Mouse (Mus musculus) C3H10T1/2 (cell line): ENCODE data around the gene Ptrh2. TPM values are rescaled to one million over a fixed set of nuclear protein-coding genes. Genes with fewer than 3 reads are reported as not detected.

ENCODE experiments used
- polyA plus RNA-seq, 2 experiments: library from polyadenylated mRNA; unstranded; fragments of >200 nt; fragmentation: generic; extraction: Trizol; gene quantifications; one replicate each; pipeline ENCODE4 v1.2.1; 2012; ENCODE audit warnings: missing spikeins in 2 of 2

Ptrh2 gene
- 10 to 100 TPM; 19.1 to 23.3 TPM for polyA plus RNA-seq

GRCm38 (mm10) chr11:86683395-86684125, at the start of gene Ptrh2, which contains the start of gene Vmp1:
Ptrh2 (plus strand) TSS chr11:86683985.
Vmp1 (minus strand) TSS chr11:86683836.

Other genes starting within 250 kb of the Ptrh2 start
- gene Rnft1, start 199.3 kb upstream of the Ptrh2 start, polyA plus RNA-seq: 1 to 10 TPM in 1 of 2 experiments, under 1 TPM in 1; 0.74 to 8.2 TPM
- gene Rps6kb1, start 139.2 kb upstream of the Ptrh2 start, polyA plus RNA-seq: 1 to 10 TPM; 2.9 to 9.4 TPM
- 10 to 100 TPM in 1 of 2 experiments, 1 to 10 TPM in 1; 1.5 to 15.8 TPM for gene Tubd1, start 139.0 kb upstream of the Ptrh2 start, polyA plus RNA-seq
- 100 to 1,000 TPM in 1 of 2 experiments, 10 to 100 TPM in 1; 25.5 to 135 TPM for gene Vmp1, start 149 bp upstream of the Ptrh2 start, polyA plus RNA-seq
- gene Cltc, start 73.6 kb downstream of the Ptrh2 start, polyA plus RNA-seq: 10 to 100 TPM in 1 of 2 experiments, 1 to 10 TPM in 1; 5.5 to 77.4 TPM
- 10 to 100 TPM in 1 of 2 experiments, under 1 TPM in 1; 0.73 to 13.8 TPM for gene Dhx40, start 123.8 kb downstream of the Ptrh2 start, polyA plus RNA-seq